Mouse (Mus musculus) brain, adult 2 months (tissue): Measurements from ENCODE around the gene Chadl.
"Not testable (repeated sequence)": the region's sequence is repeated elsewhere in the genome, so short reads cannot be mapped to it uniquely, and the experiment has no call there.

Experiments
- DNase-seq: peaks from one replicate; pipeline ENCODE4 v3.0.0; 2011; ENCODE audit warnings: low read depth, low spot score

Chadl gene

DNA sequence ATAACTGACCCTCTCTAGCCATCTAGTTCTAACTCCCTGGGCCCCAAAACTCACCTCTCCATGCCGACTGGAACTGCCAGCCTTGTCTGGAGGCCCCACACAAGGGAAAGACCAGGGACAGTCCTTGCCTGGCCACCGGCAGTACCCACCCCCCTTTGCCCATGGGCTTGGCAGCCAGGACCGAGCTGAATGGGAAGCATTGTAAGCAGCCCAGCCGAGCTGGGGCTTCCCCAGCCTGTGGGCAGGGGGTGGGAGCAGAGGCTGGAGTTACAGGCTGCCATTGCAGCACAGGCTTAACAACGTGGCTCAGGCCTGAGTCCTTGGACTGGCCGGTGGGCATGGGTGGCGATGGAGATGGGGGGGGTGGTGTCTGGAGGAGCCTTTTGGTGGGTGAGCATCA is at the start of gene Chadl:
Chadl (minus strand) TSS at position 113 of the 400 bp plus-strand sequence.
- DNase-seq, result peak; percentile 77

DNA sequence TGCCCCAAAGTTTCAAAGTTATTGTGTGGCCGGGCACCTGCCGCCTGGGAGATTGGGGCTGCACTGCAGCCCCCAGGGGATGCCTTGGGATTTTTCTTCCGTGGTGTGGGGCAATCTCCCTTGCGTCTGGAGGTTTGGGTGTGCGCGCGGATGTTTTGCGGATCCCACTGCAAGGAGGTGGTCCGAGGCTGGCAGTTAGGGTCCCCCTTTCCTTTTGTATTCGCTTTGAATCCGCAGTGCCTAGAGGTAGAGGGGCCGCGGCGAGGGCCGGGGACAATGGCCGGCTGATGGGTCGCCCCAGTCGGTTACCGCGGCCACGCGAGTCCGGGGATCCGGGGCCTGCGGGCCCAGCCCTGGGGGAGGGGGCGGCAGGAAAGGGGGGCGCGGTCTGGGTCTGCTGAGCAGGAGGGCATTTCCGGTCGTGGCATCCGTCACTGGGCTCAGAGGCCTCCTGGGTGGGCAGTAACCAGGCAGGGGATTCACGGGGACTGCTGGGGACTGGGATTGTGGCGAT is 48.6 kb upstream of the Chadl start:
- peak; percentile 59 for DNase-seq

DNA sequence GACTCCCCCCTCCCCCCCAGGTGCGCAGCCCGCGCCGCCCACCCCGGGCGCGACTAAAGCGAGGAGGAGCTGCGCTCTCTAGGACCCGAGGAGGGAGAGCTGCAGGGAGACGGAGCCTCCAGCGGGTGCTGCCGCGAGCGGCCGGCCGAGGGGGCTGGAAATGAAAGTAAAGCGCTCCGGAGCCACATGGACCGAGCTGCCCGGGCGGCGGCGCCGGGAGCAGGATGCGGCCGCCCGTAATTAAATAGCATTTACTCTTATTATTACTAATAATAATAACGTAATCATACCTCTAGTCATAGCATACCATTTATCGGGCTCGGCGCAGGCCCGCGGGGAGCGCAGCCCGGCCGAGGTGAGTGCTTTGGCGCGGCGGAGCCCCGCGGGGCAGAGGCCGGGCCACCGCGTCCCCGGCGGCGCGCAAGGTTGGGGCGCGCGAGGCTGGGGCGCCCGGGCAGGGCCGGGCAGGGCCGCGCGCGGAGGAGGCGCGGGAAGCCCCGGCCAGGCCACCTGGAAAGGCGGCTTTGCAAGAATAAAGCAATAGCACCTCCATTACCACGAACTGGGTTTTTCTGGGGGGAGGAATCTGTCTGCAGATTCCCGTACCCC is 48.0 kb upstream of the Chadl start, which contains the start of the genes Zc3h7b and Rangap1:
Zc3h7b (plus strand) TSS at position 66 of the 609 bp plus-strand sequence.
Rangap1 (minus strand) TSS at position 539 of the 609 bp plus-strand sequence.
- DNase-seq, result peak; percentile 88

DNA sequence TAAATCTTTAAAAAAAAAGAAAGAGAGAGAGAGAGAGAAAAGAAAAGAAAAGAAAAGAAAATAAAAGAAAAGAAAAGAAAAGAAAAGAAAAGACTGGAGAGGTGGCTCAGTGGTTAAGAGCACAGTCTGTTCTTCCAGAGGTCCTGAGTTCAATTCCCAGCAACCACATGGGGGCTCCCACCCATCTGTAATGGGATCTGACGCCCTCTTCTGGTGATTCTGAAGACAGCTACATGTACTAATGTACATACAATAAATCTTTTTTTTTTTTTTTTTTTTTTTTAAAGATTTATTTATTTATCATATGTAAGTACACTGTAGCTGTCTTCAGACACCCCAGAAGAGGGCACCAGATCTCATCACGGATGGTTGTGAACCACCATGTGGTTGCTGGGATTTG is 45.3 kb upstream of the Chadl start:
- DNase-seq, result not testable (repeated sequence)

DNA sequence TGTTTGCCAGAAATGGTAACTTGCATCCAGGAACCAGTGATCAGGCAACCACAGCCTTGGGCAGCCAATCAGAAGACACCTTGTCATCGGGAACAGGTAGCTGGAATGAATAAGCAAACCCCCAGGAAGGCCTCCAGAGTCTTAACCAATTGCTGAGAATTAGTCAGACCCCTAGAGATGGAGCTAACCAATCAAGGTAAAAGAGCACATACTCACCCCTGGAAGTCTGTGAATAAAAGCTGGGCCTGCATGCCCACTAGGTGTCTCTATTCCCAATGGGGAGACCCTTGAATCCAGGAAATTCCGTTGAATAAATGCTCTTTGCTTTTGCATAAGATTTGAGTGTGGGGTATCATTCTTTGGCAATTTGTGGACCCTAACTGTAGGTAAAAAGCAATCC is 42.8 kb upstream of the Chadl start:
- peak; percentile 49 for DNase-seq

DNA sequence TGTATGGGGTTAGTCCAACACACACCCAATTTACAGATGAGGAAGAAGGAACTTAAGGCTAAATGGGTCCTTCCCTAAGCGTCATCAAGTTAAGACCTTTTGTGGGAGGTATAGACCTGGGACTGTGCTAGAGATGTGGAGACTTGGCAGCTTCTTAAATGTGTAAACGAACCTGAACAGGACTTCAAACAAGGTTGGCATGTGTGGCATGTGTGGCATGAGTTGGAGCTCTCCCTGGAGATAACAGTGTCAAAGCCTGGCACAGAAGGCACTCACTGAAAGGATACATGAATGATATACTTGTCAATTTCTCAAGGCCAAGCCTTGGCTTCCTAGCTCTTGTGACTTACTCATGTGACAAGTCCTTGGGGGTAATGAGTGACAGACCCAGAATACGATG is 42.2 kb upstream of the Chadl start:
- DNase-seq, result no peak

DNA sequence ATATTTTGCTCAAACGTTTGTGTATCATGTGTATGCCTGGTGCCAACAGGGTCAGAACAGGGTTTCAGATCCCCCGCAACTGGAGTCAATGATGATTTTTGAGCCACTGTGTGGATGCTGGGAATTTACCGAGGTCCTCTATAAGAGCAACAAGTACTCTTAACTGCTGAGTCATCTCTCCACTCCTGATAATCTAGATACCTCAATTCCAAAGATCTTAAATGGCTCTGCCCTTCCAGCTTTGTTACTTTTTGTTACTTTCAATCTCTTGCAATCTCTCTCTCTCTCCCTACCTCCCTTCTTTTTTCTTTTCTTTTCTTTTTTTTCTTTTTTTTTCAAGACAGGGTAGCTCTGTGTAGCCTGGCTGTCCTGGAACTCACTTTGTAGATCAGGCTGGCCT is 38.0 kb upstream of the Chadl start:
- no peak for DNase-seq

DNA sequence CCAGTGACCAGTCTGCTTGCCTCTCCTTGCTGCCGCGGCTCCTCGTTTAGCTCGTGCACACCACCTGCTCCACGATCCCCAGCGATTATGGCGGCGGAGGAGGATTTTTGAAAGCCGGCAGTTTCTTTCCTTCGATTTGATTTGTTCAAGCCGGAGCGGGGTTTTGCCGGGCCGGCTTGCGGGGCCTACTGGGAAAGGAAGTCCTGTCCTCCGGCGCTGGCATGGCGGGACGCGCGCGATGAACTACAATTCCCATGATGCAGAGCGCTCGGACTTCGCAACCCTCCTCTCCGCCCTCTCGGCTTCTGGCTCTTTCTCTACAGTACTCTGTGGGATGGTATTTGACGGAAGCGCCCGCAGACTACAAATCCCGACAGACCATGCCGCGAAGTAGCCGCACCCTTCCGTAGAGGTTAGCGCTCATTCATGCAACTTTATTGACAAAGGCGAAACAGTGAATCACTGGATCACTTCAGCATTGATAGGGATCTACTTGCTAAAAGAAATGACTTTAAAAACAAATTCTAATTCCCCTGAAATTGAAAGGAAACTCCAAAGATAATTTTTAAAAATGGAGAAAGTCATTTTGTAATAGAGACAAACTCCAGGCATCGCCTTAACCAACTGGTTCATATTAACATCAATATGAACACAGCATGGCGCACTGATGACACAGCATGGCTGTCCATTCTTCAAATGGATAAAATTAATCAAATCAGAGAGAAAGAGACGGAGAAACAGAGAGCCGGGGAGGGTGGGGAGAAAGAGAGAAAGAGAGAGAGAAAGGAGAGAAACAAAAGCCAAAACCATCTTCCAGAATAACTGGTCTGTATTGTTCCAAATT is 32.9 kb upstream of the Chadl start:
- peak; percentile 100 for DNase-seq

DNA sequence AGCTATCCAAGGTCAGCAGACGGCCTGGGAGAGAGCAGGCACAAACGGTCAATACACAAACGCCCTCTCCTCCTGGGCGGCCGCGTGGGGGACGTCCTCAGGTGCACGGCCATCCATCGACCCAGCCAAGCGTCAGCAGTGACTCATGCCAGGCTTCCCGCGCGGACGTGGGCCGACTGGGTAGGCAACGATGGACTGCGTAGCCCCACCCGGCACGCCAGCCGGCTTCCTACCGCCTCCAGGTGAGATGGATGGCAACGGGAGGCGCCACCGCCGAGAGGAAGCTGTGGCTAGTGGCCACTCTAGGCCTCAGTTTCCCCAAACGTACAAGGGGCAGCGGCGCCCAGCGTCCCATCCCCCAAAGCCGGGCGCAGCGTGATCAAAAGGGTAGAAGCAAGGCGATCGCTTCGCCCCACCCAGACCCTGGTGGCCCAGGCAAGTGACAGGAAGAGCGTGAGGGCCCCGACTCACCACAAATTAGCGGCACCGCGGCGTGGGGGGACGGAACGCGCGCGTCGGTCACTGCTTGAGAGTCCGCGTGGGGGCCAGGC is 32.2 kb upstream of the Chadl start:
- DNase-seq, result peak; percentile 77

DNA sequence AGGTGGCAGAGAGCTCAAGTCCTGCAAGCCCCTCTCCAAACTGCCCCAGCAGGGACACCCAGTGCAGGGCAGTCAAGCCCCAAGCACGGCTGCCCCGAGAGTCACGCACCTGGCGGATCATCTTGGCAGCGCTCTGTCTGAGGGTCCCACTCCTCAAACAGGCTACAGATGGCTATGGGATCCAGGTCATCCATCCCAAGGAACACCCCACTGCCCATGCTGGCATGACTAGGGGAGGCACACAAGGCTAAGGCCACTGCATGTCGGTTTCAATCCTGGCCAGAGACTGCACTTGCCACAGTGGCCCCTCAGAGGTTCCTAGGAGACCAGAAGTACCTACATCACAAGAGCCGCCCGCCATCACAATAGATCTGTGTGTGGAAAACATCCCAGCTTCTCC is 28.9 kb upstream of the Chadl start:
- DNase-seq, result no peak

DNA sequence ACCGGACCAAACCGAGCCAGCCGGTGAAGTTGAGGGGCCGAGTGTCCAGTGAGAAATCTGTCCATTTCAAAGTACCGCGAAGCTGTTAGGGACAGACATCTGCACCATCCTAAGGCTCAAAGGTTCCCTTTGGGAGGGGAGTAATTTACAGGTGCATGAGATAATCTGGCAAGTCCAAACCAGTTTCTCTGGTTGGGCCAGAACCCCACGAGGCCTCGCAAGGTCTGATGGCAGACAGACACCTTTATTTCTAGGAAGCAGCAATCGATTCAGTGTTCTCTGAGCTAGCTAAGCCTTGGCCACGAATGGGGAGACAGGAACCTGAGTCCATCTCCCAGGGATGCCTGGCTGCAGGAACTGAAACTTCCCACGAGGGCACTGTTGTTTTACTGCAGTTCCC is 26.6 kb upstream of the Chadl start:
- DNase-seq, result no peak

DNA sequence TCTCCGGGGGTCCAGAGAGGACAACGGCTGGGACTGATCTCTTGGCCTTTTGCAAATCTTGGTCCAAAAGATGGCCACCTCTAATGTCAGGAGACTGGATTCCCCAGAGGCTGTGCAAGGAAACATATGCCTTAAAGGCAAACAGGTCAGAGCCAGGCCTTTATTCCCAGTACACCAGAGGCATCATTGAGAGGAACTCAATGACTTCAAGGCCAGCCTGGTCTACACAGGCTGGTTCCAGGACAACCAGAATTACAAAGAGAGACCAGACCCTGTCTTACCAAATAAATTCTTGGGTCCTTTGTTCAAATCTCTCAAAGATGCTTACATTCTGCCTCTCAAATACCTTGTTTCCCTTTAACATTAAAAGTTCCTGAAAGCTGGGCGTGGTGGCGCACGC is 25.3 kb upstream of the Chadl start:
- DNase-seq, result no peak

DNA sequence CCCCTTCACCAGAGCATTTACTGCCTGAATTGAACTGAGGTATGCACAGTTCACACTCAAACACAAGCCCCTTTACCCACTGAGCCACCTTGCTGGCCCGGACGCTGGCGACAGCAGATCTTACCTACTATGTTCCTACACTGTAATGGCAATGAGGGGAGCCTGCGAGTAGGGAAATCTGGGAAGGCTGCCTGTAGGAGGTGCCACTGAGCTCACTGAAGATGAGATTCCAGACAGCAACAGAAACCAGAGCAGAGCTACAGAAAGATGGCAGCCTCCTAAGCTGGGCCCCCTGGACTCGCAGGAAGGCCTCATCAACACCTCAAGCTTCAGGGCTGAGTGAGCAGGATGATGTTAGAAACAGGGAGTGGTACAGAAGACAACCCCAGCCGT is 22.0 kb upstream of the Chadl start:
- DNase-seq, result peak; percentile 30

DNA sequence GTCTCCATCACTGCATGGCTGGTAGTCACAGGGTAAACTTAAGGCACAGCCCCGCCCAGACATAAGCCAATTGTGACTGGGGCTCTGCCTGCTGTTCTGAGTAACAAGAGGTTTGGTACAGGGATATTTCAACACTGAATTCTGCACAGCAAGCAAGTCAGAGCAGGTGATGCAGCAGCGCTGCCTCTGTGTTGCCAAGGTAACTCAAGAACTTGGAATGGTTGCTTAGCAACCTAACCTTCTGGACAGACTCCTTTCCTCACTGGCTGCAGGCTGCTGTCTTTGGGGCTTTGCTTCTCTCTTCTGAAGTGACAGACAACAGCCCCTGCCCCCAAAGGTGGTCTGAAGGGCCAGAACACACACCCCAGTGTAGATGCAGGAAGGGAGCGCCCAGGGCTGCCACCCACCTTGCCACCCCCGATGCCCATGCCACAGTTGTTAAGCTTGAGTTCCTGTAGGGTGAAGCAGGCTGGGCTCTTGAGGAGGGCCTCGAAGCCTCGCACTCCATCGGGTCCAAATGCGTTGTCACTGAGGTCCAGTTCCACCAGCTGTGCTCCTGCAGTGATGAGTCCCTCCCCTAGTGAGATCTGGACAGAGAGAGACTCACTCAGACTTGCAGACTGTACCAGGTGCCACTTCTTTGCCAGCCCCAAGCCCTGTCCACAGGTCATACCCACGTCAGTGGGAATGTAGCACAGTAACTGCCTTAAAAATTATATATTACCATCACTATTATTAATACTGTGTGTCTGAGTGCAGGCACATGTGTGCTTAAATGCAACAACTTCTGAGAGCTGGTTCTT is 21.4 kb upstream of the Chadl start:
- peak; percentile 94 for DNase-seq

DNA sequence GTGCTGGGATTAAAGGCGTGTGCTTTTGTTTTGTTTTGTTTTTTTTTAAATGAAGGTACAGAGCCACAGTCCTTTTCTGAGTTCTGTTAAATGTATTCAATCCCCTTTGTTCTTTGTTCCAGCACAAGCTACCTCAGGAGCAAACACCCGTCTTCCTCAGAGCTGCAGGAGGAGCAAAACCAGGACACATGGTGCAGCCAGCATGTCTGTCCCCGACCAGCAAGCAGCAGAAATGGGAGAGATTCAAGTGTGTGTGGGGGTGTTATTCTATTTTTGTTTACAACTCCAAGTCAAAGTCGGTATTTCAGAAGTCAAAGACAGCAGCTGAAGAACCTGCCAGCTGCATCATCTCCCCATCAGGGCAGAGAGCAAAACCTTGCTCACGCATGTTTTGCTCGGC is 16.7 kb upstream of the Chadl start:
- DNase-seq, result peak; percentile 75

DNA sequence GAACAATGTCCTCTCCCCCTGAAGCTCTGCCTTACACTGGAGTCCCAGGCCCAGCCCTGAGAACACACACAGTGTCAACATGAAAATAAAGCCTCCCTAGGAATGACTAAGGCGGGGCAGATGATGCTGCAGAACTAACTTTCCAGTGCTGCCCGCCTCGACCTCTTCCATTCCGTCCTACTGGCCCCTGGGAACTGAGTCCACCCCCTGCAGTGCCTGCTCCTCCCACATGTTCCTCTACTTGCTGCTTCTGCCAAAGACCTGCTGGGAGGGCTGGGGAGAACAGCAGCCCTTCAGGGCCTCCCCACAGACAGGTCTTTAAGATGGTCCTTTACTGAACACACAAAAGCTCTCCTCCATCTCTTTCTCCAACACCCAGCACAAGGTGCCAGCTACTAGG is 13.7 kb upstream of the Chadl start:
- DNase-seq, result no peak

DNA sequence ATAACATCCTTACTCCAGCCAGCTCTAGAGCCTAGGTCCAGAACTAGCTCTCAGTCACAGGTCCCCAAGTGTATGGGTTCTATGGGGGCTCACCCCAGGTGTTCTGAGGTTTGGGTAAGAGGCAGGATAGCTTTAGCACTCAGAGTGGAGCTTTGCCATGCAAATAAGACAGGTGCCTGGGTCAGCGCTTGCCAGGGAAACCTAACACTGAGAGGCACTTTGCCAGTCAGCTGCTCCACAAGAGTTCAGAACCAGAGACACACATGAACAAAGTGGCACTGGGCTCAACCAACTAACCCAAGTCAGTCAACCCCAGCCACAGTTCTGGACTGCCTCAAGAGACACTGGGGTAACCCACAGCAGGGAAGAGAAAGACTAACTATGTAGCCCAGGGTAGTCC is 12.6 kb upstream of the Chadl start:
- no peak for DNase-seq

DNA sequence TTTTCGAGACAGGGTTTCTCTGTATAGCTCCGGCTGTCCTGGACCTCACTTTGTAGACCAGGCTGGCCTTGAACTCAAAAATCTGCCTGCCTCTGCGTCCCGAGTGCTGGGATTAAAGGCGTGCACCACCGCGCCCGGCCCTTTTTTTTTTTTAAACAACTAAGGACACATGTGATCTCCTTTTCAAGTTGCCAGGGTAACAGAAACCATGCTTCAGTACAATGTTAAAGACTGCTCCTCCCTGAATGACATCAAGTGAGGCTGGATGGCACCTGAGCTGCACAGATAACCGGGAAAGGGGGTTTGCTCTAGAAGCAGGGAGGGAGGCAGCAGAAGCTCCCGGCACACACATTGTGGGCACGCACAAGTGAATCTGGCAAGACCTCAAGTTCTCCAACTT is 11.9 kb upstream of the Chadl start:
- DNase-seq, result no peak

DNA sequence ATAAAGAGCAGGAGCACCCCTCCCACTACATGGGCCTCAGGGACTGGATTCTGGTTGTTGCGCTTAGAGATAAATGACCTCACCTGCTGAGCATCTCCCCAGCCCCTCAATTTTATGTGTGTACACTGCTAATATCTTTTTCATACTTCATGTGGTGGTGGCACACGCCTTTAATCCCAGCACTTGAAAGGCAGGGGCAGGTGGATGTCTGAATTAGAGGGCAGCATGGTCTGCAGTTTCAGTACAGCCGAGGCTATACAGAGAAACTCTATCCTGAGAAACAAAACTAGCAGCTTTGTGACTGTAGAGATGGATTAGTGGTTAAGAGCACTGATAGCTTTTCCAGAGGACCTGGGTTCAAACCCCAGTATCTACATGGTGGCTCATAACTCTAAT is 6.0 kb upstream of the Chadl start:
- DNase-seq, result no peak

DNA sequence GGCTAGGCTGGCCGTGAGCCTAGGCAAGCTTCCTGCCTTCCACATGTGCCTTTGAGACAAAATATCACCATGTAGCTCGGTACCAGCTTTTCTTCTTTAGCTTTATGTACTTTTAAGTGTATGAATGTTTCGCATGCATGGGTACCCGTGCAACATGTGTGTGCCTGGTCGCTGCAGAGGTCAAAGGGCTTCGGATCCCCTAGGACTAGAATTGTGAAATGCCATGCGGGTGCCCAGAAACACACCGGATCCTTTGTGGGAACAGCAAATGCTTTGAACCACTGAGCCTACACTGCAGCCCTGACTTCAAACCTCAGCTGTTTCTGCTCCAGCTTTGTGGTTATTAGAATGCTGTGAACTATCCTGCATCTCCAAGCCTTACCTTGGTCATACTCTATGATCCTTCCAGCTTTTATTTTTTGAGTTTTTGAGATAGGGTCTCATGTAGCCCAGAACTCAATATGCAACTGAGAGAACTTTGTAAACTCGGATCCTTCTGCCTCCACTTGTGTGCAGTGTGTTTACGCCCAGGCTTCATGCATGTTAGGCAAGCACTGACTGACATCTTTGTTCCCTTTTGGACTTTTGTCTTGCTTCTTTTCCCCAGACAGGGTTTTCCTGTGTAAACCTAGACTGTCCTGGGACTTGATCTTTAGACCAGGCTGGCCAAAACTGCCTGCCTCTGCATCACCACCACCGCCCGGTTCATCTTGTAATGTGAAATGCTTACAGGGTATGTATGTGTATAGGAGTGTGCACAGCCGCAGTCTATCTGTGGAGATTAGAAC is 5.4 kb upstream of the Chadl start:
- no peak for DNase-seq

DNA sequence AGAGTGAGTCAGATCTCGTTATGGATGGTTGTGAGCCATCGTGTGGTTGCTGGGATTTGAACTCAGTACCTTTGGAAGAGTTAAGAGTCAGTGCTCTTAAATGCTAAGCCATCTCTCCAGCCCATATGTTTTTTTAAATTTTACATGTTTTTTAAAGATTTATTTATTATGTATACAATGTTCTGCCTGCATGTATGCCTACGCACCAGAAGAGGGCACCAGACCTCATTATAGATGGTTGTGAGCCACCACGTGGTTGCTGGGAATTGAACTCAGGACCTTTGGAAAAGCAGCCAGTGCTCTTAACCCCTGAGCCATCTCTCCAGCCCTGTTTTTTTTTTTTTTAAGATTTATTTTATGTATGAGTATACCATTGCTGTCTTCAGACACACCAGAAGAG is 4.3 kb upstream of the Chadl start:
- DNase-seq, result not testable (repeated sequence)
